Mouse (Mus musculus): ENCODE results near the gene Katnb1. TPM values are rescaled to one million over a fixed set of nuclear protein-coding genes. Genes with fewer than 3 reads are reported as not detected.

Gene Katnb1
- polyA plus RNA-seq, 1 experiment from 2014 or later, result 11.6 TPM

- TF ChIP-seq CTCF (IDR thresholded peaks at IDR 0.05; ENCODE audit: low read depth) (no peak), EP300 (optimal IDR thresholded peaks at IDR 0.05) (no peak)
- 63% methylated on average over 6 of the region's 6 CpGs for WGBS
- no peak overlapping the region for H3K4me2 ChIP-seq (replicated peaks; ENCODE audit: low read depth)
- ATAC-seq (ENCODE audit: low FRiP score, low TSS enrichment) (no peak), DNase-seq (ENCODE audit: low spot score) (no peak)
- H3K4me1 ChIP-seq (replicated peaks; ENCODE audit: control insufficient read depth, insufficient read depth), result no peaks in the 10 kb centered on the region
- H3K27me3 ChIP-seq (ENCODE audit: control insufficient read depth, insufficient read depth, low read length), result no peaks in the 10 kb centered on the region
- no peaks in the 10 kb centered on the region for H3K36me3 ChIP-seq (ENCODE audit: control insufficient read depth, insufficient read depth, low read length)
- no peak overlapping the region for H3K27ac ChIP-seq (replicated peaks)
- no peaks in the 10 kb centered on the region for H3K9me3 ChIP-seq (ENCODE audit: control insufficient read depth, low read length)
- no peak overlapping the region for H3K9ac ChIP-seq (ENCODE audit: low read length)
- no peak overlapping the region for H3K4me3 ChIP-seq (ENCODE audit: low read depth, low read length)
These were observed 32.9 kb upstream of the Katnb1 start for GRCm38 (mm10) chr8:95047884-95048680.

- TF ChIP-seq CTCF (IDR thresholded peaks at IDR 0.05; ENCODE audit: low read depth) (no peak), EP300 (optimal IDR thresholded peaks at IDR 0.05) (no peak)
- Histone ChIP-seq H3K27me3 (ENCODE audit: control insufficient read depth, insufficient read depth, low read length) (no peaks in the 10 kb centered on the region), H3K9me3 (ENCODE audit: control insufficient read depth, low read length) (no peaks in the 10 kb centered on the region), H3K4me1 (replicated peaks; ENCODE audit: control insufficient read depth, insufficient read depth) (no peaks in the 10 kb centered on the region), H3K9ac (ENCODE audit: low read length) (no peak overlapping the region), H3K27ac (replicated peaks) (no peak overlapping the region), H3K36me3 (ENCODE audit: control insufficient read depth, insufficient read depth, low read length) (no peaks in the 10 kb centered on the region), H3K4me2 (replicated peaks; ENCODE audit: low read depth) (no peak overlapping the region), H3K4me3 (ENCODE audit: low read depth, low read length) (no peak overlapping the region)
- DNase-seq (ENCODE audit: low spot score), result no peak
- ATAC-seq (ENCODE audit: low FRiP score, low TSS enrichment), result no peak
- 62% methylated on average over 2 of the region's 2 CpGs for WGBS
These were observed 31.4 kb upstream of the Katnb1 start for GRCm38 (mm10) chr8:95049636-95050035.

- Histone ChIP-seq H3K27ac (replicated peaks) (no peak overlapping the region), H3K27me3 (ENCODE audit: control insufficient read depth, insufficient read depth, low read length) (no peaks in the 10 kb centered on the region), H3K36me3 (ENCODE audit: control insufficient read depth, insufficient read depth, low read length) (no peaks in the 10 kb centered on the region), H3K4me2 (replicated peaks; ENCODE audit: low read depth) (no peak overlapping the region), H3K9me3 (ENCODE audit: control insufficient read depth, low read length) (no peaks in the 10 kb centered on the region), H3K4me1 (replicated peaks; ENCODE audit: control insufficient read depth, insufficient read depth) (no peaks in the 10 kb centered on the region), H3K4me3 (ENCODE audit: low read depth, low read length) (no peak overlapping the region), H3K9ac (ENCODE audit: low read length) (no peak overlapping the region)
- ATAC-seq (ENCODE audit: low FRiP score, low TSS enrichment) (no peak), DNase-seq (ENCODE audit: low spot score) (no peak)
- TF ChIP-seq CTCF (IDR thresholded peaks at IDR 0.05; ENCODE audit: low read depth) (no peak), EP300 (optimal IDR thresholded peaks at IDR 0.05) (no peak)
- WGBS, result 47% methylated on average over 6 of the region's 6 CpGs
These were observed 26.5 kb upstream of the Katnb1 start for GRCm38 (mm10) chr8:95054438-95054837.

- Histone ChIP-seq H3K9me3 (ENCODE audit: control insufficient read depth, low read length) (no peaks in the 10 kb centered on the region), H3K4me3 (ENCODE audit: low read depth, low read length) (no peak within 1 kb of the TSS), H3K4me1 (replicated peaks; ENCODE audit: control insufficient read depth, insufficient read depth) (no peaks in the 10 kb centered on the region), H3K36me3 (ENCODE audit: control insufficient read depth, insufficient read depth, low read length) (no peaks in the 10 kb centered on the region), H3K4me2 (replicated peaks; ENCODE audit: low read depth) (no peak within 1 kb of the TSS), H3K27ac (replicated peaks) (no peak within 1 kb of the TSS), H3K9ac (ENCODE audit: low read length) (no peak within 1 kb of the TSS), H3K27me3 (ENCODE audit: control insufficient read depth, insufficient read depth, low read length) (no peaks in the 10 kb centered on the region)
- TF ChIP-seq CTCF (IDR thresholded peaks at IDR 0.05; ENCODE audit: low read depth) (no peak), EP300 (optimal IDR thresholded peaks at IDR 0.05) (no peak)
- ATAC-seq (ENCODE audit: low FRiP score, low TSS enrichment) (0 out of 2 replicates have a peak, but pooled peaks have one; percentile 62), DNase-seq (ENCODE audit: low spot score) (peak; percentile 21)
- 27% methylated on average over 2 of the region's 2 CpGs for WGBS
These were observed 26.0 kb upstream of the Katnb1 start, which contains the start of gene Drc7 for GRCm38 (mm10) chr8:95054927-95055510. Gene Drc7 (plus strand): TSS chr8:95055103.

GRCm38 (mm10) chr8:95056414-95056813 lies 24.6 kb upstream of the Katnb1 start:
- no peak for DNase-seq (ENCODE audit: low spot score)
- Histone ChIP-seq H3K4me2 (replicated peaks; ENCODE audit: low read depth) (no peak overlapping the region), H3K36me3 (ENCODE audit: control insufficient read depth, insufficient read depth, low read length) (no peaks in the 10 kb centered on the region), H3K27me3 (ENCODE audit: control insufficient read depth, insufficient read depth, low read length) (no peaks in the 10 kb centered on the region), H3K4me1 (replicated peaks; ENCODE audit: control insufficient read depth, insufficient read depth) (no peaks in the 10 kb centered on the region), H3K27ac (replicated peaks) (no peak overlapping the region), H3K4me3 (ENCODE audit: low read depth, low read length) (no peak overlapping the region), H3K9ac (ENCODE audit: low read length) (no peak overlapping the region), H3K9me3 (ENCODE audit: control insufficient read depth, low read length) (no peaks in the 10 kb centered on the region)
- WGBS, result 78% methylated on average over 5 of the region's 5 CpGs
- no peak for TF ChIP-seq EP300 (optimal IDR thresholded peaks at IDR 0.05)
- TF ChIP-seq CTCF (IDR thresholded peaks at IDR 0.05; ENCODE audit: low read depth), result no peak
- no peak for ATAC-seq (ENCODE audit: low FRiP score, low TSS enrichment)

GRCm38 (mm10) chr8:95058661-95059060 lies 22.3 kb upstream of the Katnb1 start:
- Histone ChIP-seq H3K36me3 (ENCODE audit: control insufficient read depth, insufficient read depth, low read length) (no peaks in the 10 kb centered on the region), H3K9me3 (ENCODE audit: control insufficient read depth, low read length) (no peaks in the 10 kb centered on the region), H3K4me3 (ENCODE audit: low read depth, low read length) (no peak overlapping the region), H3K4me2 (replicated peaks; ENCODE audit: low read depth) (no peak overlapping the region), H3K27ac (replicated peaks) (no peak overlapping the region), H3K27me3 (ENCODE audit: control insufficient read depth, insufficient read depth, low read length) (no peaks in the 10 kb centered on the region), H3K9ac (ENCODE audit: low read length) (no peak overlapping the region), H3K4me1 (replicated peaks; ENCODE audit: control insufficient read depth, insufficient read depth) (no peaks in the 10 kb centered on the region)
- 0 out of 2 replicates have a peak, but pooled peaks have one; percentile 14 for ATAC-seq (ENCODE audit: low FRiP score, low TSS enrichment)
- TF ChIP-seq CTCF (IDR thresholded peaks at IDR 0.05; ENCODE audit: low read depth) (no peak), EP300 (optimal IDR thresholded peaks at IDR 0.05) (no peak)
- no peak for DNase-seq (ENCODE audit: low spot score)
- WGBS, result 76% methylated on average over 6 of the region's 6 CpGs
